In the genomic region with DNA sequence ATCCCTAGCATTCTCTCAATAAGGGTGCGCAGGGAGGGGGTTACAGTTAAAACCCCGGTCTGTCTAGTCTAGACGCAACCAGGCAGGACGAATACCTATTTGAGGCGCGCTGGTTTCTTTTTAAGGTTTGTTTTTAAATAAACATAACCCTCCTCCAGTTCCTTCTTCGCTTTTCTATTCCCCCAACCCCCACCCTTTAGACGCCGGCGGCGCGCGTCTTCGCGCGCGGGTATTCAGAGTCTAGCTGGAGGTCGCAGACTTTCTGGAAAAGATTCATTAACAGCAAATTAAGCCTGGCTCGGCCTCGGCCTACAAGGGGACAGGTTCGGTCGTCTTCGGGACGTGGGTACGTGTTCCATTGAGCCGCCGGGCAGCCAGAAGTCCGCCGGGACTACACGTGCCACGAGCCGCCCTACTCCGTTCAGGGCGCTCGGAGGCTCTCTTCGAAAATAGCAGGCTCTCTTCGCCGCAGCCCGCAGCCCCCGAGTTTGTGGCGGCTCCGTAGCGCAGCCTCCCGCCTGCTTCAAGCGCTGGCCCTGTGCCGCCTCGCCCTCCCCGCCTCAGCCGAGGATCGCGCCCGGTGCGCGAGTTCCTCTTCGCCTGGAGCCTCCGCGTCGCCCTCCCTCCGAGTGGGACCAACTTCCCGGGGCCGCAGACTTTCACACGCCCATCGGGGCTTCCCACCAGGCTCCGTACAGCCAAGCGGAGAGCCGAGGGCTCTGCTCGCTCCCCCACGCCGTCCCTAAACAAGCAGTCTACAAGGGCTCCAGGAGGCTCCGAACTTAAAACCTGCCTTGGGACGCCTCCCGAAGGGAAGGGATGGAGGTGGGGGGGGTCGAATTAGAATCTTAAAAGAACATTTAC, we compare ENCODE assay signal across 8 mouse cellular contexts.
DNase-seq lines count a peak whose midpoint lies in the region; ATAC-seq and TF ChIP-seq lines count a peak whose summit lies in the region.

No protein-coding gene starts in this region.

- H3K27me3 ChIP-seq in forebrain, embryonic 10.5 days (ENCODE audit: poor library complexity, severe bottlenecking): peaks cover 100% of the 10 kb centered on the region
- H3K27me3 ChIP-seq in hindbrain, embryonic 15.5 days: peaks cover 41% of the 10 kb centered on the region
- peaks cover 56% of the 10 kb centered on the region for H3K27me3 ChIP-seq in liver, embryonic 14.5 days (ENCODE audit: control insufficient read depth, insufficient read depth, low read length)
- H3K27me3 ChIP-seq in neural tube, embryonic 13.5 days: peaks cover 96% of the 10 kb centered on the region

- no peak for TF ChIP-seq EP300 in liver, embryonic 14.5 days (IDR thresholded peaks at IDR 0.05; ENCODE audit: low read depth)

- H3K36me3 ChIP-seq in forebrain, embryonic 10.5 days (replicated peaks): no peaks in the 10 kb centered on the region
- H3K36me3 ChIP-seq in hindbrain, embryonic 15.5 days: no peaks in the 10 kb centered on the region
- no peaks in the 10 kb centered on the region for H3K36me3 ChIP-seq in liver, embryonic 14.5 days (replicated peaks; ENCODE audit: control insufficient read depth, insufficient read depth, low read depth)
- no peaks in the 10 kb centered on the region for H3K36me3 ChIP-seq in neural tube, embryonic 13.5 days

- TF ChIP-seq CTCF in liver, embryonic 14.5 days (IDR thresholded peaks at IDR 0.05; ENCODE audit: low read depth): no peak

- peak overlapping the region; percentile 66 for H3K9ac ChIP-seq in hindbrain, embryonic 15.5 days
- peak overlapping the region; percentile 56 for H3K9ac ChIP-seq in liver, embryonic 14.5 days (replicated peaks)
- peak overlapping the region; percentile 86 for H3K9ac ChIP-seq in neural tube, embryonic 13.5 days

- H3K9me3 ChIP-seq in forebrain, embryonic 10.5 days: no peaks in the 10 kb centered on the region
- H3K9me3 ChIP-seq in hindbrain, embryonic 15.5 days: no peaks in the 10 kb centered on the region
- no peaks in the 10 kb centered on the region for H3K9me3 ChIP-seq in liver, embryonic 14.5 days (ENCODE audit: control insufficient read depth, low read length)
- H3K9me3 ChIP-seq in neural tube, embryonic 13.5 days: no peaks in the 10 kb centered on the region

- peak overlapping the region; percentile 92 for H3K27ac ChIP-seq in forebrain, embryonic 10.5 days
- H3K27ac ChIP-seq in hindbrain, embryonic 15.5 days (replicated peaks): peak overlapping the region; percentile 89
- H3K27ac ChIP-seq in liver, embryonic 14.5 days: no peak overlapping the region
- H3K27ac ChIP-seq in neural tube, embryonic 13.5 days (replicated peaks): peak overlapping the region; percentile 95

- 4% methylated on average over 62 of the region's 73 CpGs for WGBS in forebrain, embryonic 10.5 days
- 2% methylated on average over 72 of the region's 73 CpGs for WGBS in hindbrain, embryonic 15.5 days
- WGBS in liver, embryonic 14.5 days (ENCODE audit: insufficient replicate concordance): 2% methylated on average over 72 of the region's 73 CpGs
- WGBS in neural tube, embryonic 13.5 days: 2% methylated on average over 70 of the region's 73 CpGs

- peak overlapping the region; percentile 74 for H3K4me2 ChIP-seq in hindbrain, embryonic 15.5 days
- peak overlapping the region; percentile 90 for H3K4me2 ChIP-seq in liver, embryonic 14.5 days (ENCODE audit: low read depth)
- peak overlapping the region; percentile 66 for H3K4me2 ChIP-seq in neural tube, embryonic 13.5 days

- DNase-seq in left cerebral cortex, postnatal 36 days (ENCODE audit: low spot score in 2 of 2): peak; percentile 46 to 48
- no peak for DNase-seq in left cerebral cortex, adult 9 months (ENCODE audit: low spot score in 2 of 2)
- DNase-seq in ZHBTc4 (ENCODE audit: low read depth, low spot score): peak; percentile 83
- peak; percentile 45 for DNase-seq in forebrain, embryonic 10.5 days (ENCODE audit: extremely low spot score, low spot score)
- DNase-seq in liver, embryonic 14.5 days (ENCODE audit: low read depth in 3 of 3, low spot score in 3 of 3): no peak
- DNase-seq in frontal cortex, postnatal 14 days (ENCODE audit: low spot score in 2 of 2): no peak

- peak overlapping the region; percentile 67 for H3K4me3 ChIP-seq in forebrain, embryonic 10.5 days
- peak overlapping the region; percentile 66 for H3K4me3 ChIP-seq in hindbrain, embryonic 15.5 days
- H3K4me3 ChIP-seq in liver, embryonic 14.5 days (ENCODE audit: insufficient read depth in 1 of 2, low read depth in 2 of 2, low read length in 2 of 2): peak overlapping the region; percentile 66 to 77
- peak overlapping the region; percentile 62 for H3K4me3 ChIP-seq in neural tube, embryonic 13.5 days

- H3K4me1 ChIP-seq in forebrain, embryonic 10.5 days: peaks cover 68% of the 10 kb centered on the region
- H3K4me1 ChIP-seq in hindbrain, embryonic 15.5 days (replicated peaks): peaks cover 23% of the 10 kb centered on the region
- H3K4me1 ChIP-seq in liver, embryonic 14.5 days (replicated peaks; ENCODE audit: control insufficient read depth in 2 of 2, insufficient read depth in 2 of 2, low read length in 1 of 2): peaks cover 0 to 5% of the 10 kb centered on the region in 2 experiments; a peak in 2 of 4 replicates
- H3K4me1 ChIP-seq in neural tube, embryonic 13.5 days (replicated peaks): peaks cover 54% of the 10 kb centered on the region

- ATAC-seq in hindbrain, embryonic 15.5 days (ENCODE audit: low FRiP score, low read depth): no peak
- ATAC-seq in liver, embryonic 14.5 days (ENCODE audit: insufficient read depth): peak; percentile 14; the same call in 1 of the 2 replicates
- no peak for ATAC-seq in neural tube, embryonic 13.5 days (ENCODE audit: low read depth)

- intact Hi-C loops in left cerebral cortex, postnatal 36 days (cut with DNase I): loop anchor here (2.0 to 5.0 kb wide), 2 partner anchors 72 to 276 kb away; no protein-coding TSS in a partner anchor

Comparison
In these comparisons a context has a peak if more than half of its experiments do, and no peak if none do; other contexts are left out.
1. DNase-seq: peak in left cerebral cortex, postnatal 36 days (2 of 2), ZHBTc4 (single experiment) and forebrain, embryonic 10.5 days (single experiment); none in left cerebral cortex, adult 9 months (0 of 2), liver, embryonic 14.5 days (0 of 3) and frontal cortex, postnatal 14 days (0 of 2).
2. Peak in every context shown above with its lines, with median percentiles within 50 percentile points of each other: H3K4me3 ChIP-seq, H3K4me2 ChIP-seq and H3K9ac ChIP-seq.